Mouse (Mus musculus) liver, embryonic 14.5 days (tissue): ENCODE measurements around the gene Arrb1. TPM values are rescaled to one million over a fixed set of nuclear protein-coding genes. Genes with fewer than 3 reads are reported as not detected.

Experiments
- ATAC-seq: fragments of 200-750 bp; cut with Nextera tagmentation; 2 replicates; pipeline ENCODE4 v1.8.0; 2017; ENCODE audit warnings: moderate number of reproducible peaks, mild to moderate bottlenecking, moderate library complexity; ENCODE audit not compliant: insufficient read depth
- DNase-seq, 3 experiments: peaks; one replicate each; pipeline ENCODE4 v3.0.0-alpha.2; 2012 to 2013; ENCODE audit warnings: low read depth in 3 of 3, low spot score in 3 of 3
- H3K27ac ChIP-seq: fragments of 300-500 bp; sonication (generic); 2 replicates; pipeline ENCODE4 v1.5.1; 2014; ENCODE audit warnings: moderate library complexity, mild to moderate bottlenecking, control low read depth, inconsistent platforms
- H3K27me3 ChIP-seq: fragments of 300-500 bp; sonication (generic); 2 replicates; pipeline ENCODE4 v1.6.1; 2014; ENCODE audit warnings: mild to moderate bottlenecking, low read length, moderate library complexity; ENCODE audit not compliant: control insufficient read depth, insufficient read depth
- H3K36me3 ChIP-seq: fragments of 300-500 bp; sonication (generic); replicated peaks from 2 replicates; pipeline ENCODE4 v1.6.1; 2014; ENCODE audit warnings: low read depth; ENCODE audit not compliant: control insufficient read depth, insufficient read depth
- H3K4me1 ChIP-seq, 2 experiments: fragments of 200-500 bp in 1 of 2; fragments of 300-500 bp in 1 of 2; sonication (generic) in 1 of 2; replicated peaks; 2 replicates each; pipeline ENCODE4 v1.6.1; 2012 to 2014; ENCODE audit warnings: antibody characterized with exemption in 1 of 2, inconsistent platforms in 1 of 2, low read length in 1 of 2; ENCODE audit not compliant: control insufficient read depth in 2 of 2, insufficient read depth in 2 of 2
- H3K4me2 ChIP-seq: fragments of 300-500 bp; sonication (generic); 2 replicates; pipeline ENCODE4 v1.6.1; 2014; ENCODE audit warnings: low read depth, mild to moderate bottlenecking, control low read depth, moderate library complexity
- H3K4me3 ChIP-seq, 2 experiments: fragments of 200-500 bp in 1 of 2; fragments of 300-500 bp in 1 of 2; sonication (generic) in 1 of 2; 2 replicates each; pipeline ENCODE4 v1.5.1; 2012 to 2014; ENCODE audit warnings: low read depth in 2 of 2, low read length in 2 of 2, mild to moderate bottlenecking in 2 of 2, control low read depth in 1 of 2, inconsistent platforms in 1 of 2, moderate library complexity in 1 of 2; ENCODE audit not compliant: insufficient read depth in 1 of 2
- H3K9ac ChIP-seq: fragments of 300-500 bp; sonication (generic); replicated peaks from 2 replicates; pipeline ENCODE4 v1.6.1; 2014; ENCODE audit warnings: mild to moderate bottlenecking, control low read depth, moderate library complexity
- H3K9me3 ChIP-seq: fragments of 300-500 bp; sonication (generic); 2 replicates; pipeline ENCODE4 v1.6.1; 2016; ENCODE audit warnings: low read length, mixed read lengths; ENCODE audit not compliant: control insufficient read depth
- CTCF ChIP-seq: IDR thresholded peaks from 2 replicates; pipeline ENCODE4 v1.5.1; 2016; ENCODE audit warnings: antibody characterized with exemption, low read depth, control low read depth
- EP300 ChIP-seq: IDR thresholded peaks from 2 replicates; pipeline ENCODE4 v1.6.1; 2016; ENCODE audit warnings: antibody characterized with exemption, low read depth
- WGBS: fragments of 180-500 bp; shearing (Covaris S2); extraction: QIAGEN DNeasy Blood & Tissue Kit; methylation state at CpG from one replicate; pipeline ENCODE4 v1.1.7; 2014; ENCODE audit not compliant: insufficient replicate concordance; 5-methylcytosine and 5-hydroxymethylcytosine counted together
- polyA plus RNA-seq, 2 experiments: library from polyadenylated mRNA; depleted of rRNA in 1 of 2; stranded (reverse) in 1 of 2; unstranded in 1 of 2; fragments of >200 nt; fragmentation: Nextera tagmentation in 1 of 2; extraction: Ambion mirVana in 1 of 2; gene quantifications; 2 replicates each; pipeline versions ENCODE4 v1.2.1 to v1.2.3; 2012 to 2014

Gene Arrb1
- polyA plus RNA-seq, 2 experiments: 30.1 to 235 TPM

- ATAC-seq (peak; percentile 95), DNase-seq (peak in 1 of 3 experiments; percentile 60)
- Histone ChIP-seq H3K4me1 (peaks cover 25 to 30% of the 10 kb centered on the region in 2 experiments), H3K27ac (peak overlapping the region; percentile 80), H3K27me3 (no peaks in the 10 kb centered on the region), H3K4me2 (peak overlapping the region; percentile 52), H3K9ac (peak overlapping the region; percentile 24), H3K36me3 (no peaks in the 10 kb centered on the region), H3K9me3 (no peaks in the 10 kb centered on the region), H3K4me3 (no peak overlapping the region)
- 13% methylated on average over 3 of the region's 3 CpGs for WGBS
- TF ChIP-seq CTCF (no peak), EP300 (no peak)
These were observed 18.5 kb upstream of the Arrb1 start for GRCm38 (mm10) chr7:99516814-99517157.

GRCm38 (mm10) chr7:99518954-99519644 is 16.2 kb upstream of the Arrb1 start:
- no peak for ATAC-seq
- no peak overlapping the region for H3K27ac ChIP-seq

GRCm38 (mm10) chr7:99523121-99523520 is 12.1 kb upstream of the Arrb1 start:
- H3K4me3 ChIP-seq: no peak overlapping the region
- H3K27me3 ChIP-seq: no peaks in the 10 kb centered on the region
- H3K9me3 ChIP-seq: no peaks in the 10 kb centered on the region
- WGBS: 80% methylated on average over 8 of the region's 8 CpGs
- H3K9ac ChIP-seq: no peak overlapping the region
- no peaks in the 10 kb centered on the region for H3K36me3 ChIP-seq
- ATAC-seq: no peak
- H3K4me1 ChIP-seq: peaks cover 5 to 7% of the 10 kb centered on the region in 2 experiments
- no peak overlapping the region for H3K27ac ChIP-seq
- DNase-seq: no peak
- TF ChIP-seq CTCF (no peak), EP300 (no peak)
- H3K4me2 ChIP-seq: no peak overlapping the region

More at GRCm38 (mm10) chr7:99518954-99519644, 16.2 kb upstream of the Arrb1 start:
- TF ChIP-seq CTCF (no peak), EP300 (no peak)
- no peaks in the 10 kb centered on the region for H3K36me3 ChIP-seq
- H3K9me3 ChIP-seq: no peaks in the 10 kb centered on the region
- peaks cover 25 to 30% of the 10 kb centered on the region in 2 experiments for H3K4me1 ChIP-seq
- H3K4me2 ChIP-seq: no peak overlapping the region
- no peaks in the 10 kb centered on the region for H3K27me3 ChIP-seq
- H3K9ac ChIP-seq: no peak overlapping the region
- DNase-seq: no peak
- H3K4me3 ChIP-seq: no peak overlapping the region
- 60% methylated on average over 4 of the region's 4 CpGs for WGBS

GRCm38 (mm10) chr7:99523837-99524236 is 11.4 kb upstream of the Arrb1 start:
- TF ChIP-seq CTCF: no peak
- TF ChIP-seq EP300: no peak
- H3K4me1 ChIP-seq: peaks cover 4 to 9% of the 10 kb centered on the region in 2 experiments
- no peak overlapping the region for H3K27ac ChIP-seq
- ATAC-seq (no peak), DNase-seq (no peak)
- H3K36me3 ChIP-seq: no peaks in the 10 kb centered on the region
- 0 out of 2 replicates have a peak overlapping the region, but pooled peaks have one; percentile 5 for H3K9ac ChIP-seq
- no peaks in the 10 kb centered on the region for H3K27me3 ChIP-seq
- no peaks in the 10 kb centered on the region for H3K9me3 ChIP-seq
- no peak overlapping the region for H3K4me3 ChIP-seq
- WGBS: 67% methylated on average over 1 of the region's 1 CpGs
- H3K4me2 ChIP-seq: no peak overlapping the region

GRCm38 (mm10) chr7:99528547-99528946 is 6.7 kb upstream of the Arrb1 start:
- H3K27me3 ChIP-seq: no peaks in the 10 kb centered on the region
- no peak for TF ChIP-seq EP300
- TF ChIP-seq CTCF: no peak
- H3K4me1 ChIP-seq: peaks cover 29 to 41% of the 10 kb centered on the region in 2 experiments
- no peak overlapping the region for H3K4me2 ChIP-seq
- no peak overlapping the region for H3K9ac ChIP-seq
- no peak overlapping the region for H3K4me3 ChIP-seq
- no peaks in the 10 kb centered on the region for H3K36me3 ChIP-seq
- no peaks in the 10 kb centered on the region for H3K9me3 ChIP-seq
- H3K27ac ChIP-seq: no peak overlapping the region
- ATAC-seq: no peak
- WGBS: 34% methylated on average over 2 of the region's 2 CpGs
- no peak for DNase-seq
